Mouse (Mus musculus): ENCODE results near the gene Vps4a.

Vps4a gene

DNA sequence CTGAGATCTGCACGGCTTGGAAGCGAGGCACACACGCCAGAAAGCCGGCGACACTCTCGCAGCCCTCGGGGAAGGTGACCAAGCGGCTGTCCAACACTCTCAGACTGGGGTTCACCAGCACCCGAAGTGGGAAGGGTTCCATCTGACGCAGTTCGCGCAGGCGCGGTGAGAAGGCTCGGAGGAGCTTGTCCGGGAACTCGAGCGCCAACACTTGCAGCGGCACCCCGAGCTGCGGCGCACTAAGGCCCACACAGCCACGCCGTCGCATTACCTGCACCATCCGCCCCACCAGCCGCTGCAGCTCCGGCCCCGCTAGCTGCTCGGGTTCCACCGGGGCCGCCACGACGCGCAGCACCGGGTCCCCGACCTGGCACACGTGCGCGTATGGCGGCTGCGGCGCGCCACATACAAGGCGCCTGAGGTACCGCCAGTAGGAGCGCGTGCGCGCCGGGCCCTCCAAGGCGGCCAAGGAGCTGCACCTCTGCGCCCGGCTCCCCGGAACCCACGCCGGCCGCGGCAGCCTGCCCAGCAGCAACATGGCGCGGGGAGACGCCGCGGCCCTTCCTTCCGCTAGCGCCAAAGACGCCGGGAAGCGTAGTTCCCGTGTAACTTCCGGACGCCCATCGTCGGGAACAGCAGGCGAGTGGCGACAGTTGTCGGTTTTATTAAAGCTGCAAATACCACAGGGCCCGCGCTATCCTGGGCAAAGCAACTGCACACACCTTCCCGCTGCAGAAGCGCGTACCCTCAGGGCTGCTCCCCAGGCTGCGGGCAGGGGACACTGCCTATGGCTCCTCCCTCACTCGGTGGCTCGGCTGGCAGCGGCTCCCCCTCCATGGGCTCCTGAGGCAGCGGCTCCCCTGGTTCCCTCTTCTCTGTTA is 17.3 kb downstream of the Vps4a start, which contains the start of gene Pdf:
Gene Pdf (minus strand): TSS at position 554 of the 881 bp plus-strand sequence.
- peak; percentile 88 to 89 for DNase-seq (ENCODE audit: low spot score in 2 of 2)

DNA sequence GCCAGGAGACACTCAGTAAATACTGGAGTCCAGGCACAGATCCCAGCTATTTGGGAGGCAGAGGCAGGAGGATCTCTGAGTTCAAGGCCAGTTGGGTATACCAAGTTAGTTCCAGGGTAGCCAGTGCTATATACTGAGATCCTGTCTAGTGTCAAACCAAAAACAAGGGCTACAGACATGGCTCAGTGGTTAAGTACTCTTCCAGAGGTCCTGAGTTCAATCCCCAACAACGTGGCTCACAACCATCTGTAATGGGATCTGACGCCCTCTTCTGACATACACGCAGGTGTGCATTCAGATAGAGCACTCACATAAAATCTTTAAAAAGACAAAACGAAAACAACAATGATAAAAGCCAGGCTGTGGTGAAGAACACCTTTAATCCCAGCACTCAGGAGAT is 18.5 kb downstream of the Vps4a start:
- DNase-seq (ENCODE audit: low spot score in 2 of 2) = no peak

DNA sequence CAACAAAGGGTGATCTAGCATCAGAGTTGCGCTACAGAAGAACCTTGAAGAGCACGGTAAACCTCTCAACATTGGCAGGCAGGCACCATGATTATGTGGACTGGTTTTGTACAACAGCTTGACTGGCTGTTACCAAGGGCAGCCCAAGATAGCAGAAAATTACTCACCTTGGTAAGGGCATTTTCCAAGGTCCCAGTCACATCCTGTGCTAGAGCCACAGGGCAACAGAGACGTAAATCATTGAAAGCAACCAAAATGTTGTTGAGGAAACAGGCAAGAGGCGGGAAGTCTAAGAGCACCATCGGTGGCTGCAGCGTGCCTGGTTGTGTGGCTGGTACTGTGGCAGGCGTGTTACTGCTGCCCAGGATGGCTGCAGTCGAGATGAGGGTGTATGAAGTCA is 21.0 kb downstream of the Vps4a start:
- no peak for DNase-seq (ENCODE audit: low spot score in 2 of 2)

DNA sequence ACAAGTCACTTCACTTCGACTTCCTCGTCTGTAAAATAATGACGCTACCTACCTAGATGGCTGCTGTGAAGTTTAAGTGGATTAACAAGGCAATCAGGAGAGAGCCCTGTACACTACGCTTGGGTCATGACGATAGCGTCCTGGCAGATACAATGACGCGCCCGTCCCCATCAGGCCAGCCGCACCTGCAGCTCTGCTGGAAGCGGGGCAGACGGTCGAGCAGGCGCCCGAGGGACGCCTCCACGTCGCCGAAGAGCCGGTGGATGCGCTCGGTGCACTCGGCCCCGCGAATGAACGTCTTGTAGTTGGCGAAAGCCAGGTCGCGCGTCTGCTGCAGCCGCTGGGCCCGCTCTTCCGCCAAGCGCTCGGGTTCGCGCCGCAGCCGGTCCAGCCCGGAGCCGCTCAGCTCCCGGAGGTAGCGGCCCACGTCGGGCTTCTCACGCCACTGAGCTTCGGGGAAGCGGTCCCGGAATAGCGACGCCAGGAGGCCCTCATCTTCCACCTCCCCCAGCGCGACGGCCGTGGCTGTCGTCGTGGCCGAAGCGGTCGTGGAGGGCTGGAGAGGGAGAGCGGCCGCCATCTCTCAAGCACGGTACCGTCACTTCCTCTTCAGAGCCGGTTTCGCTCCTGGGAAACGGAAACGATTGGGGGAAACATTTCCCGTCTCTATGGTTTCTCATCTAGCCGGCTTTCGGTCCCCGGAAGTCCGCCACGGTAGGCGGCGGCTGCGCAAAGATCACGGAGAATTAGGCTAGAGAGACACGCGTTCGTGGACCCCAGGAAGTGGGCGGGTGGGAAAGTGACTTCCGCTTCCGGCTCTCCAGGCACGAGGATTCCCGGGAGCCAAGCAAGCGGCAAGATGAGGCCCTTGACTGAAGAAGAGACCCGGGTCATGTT is 25.3 kb downstream of the Vps4a start, which contains the start of the genes Cog8 and Nip7:
Gene Cog8 (minus strand): TSS at position 614 of the 897 bp plus-strand sequence.
Gene Nip7 (plus strand): TSS at position 802 of the 897 bp plus-strand sequence.
- peak; percentile 97 to 98 for DNase-seq (ENCODE audit: low spot score in 2 of 2)

DNA sequence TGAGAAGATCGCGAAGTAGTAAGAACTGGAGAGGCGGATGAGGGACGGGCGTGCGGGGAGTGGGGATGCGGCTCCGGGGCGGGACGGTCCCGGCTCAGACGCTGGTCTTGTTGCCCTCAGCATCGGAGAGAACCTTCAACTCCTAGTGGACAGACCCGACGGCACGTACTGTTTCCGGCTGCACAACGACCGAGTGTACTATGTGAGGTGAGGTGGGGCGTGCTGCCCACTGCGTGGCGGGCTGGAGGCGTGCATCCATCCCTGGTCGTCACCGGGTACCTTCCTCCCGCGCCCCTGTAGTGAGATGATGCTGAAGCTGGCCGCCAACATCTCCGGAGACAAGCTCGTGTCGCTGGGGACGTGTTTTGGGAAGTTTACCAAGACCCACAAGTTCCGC is 25.9 kb downstream of the Vps4a start:
- no peak for DNase-seq (ENCODE audit: low spot score in 2 of 2)

DNA sequence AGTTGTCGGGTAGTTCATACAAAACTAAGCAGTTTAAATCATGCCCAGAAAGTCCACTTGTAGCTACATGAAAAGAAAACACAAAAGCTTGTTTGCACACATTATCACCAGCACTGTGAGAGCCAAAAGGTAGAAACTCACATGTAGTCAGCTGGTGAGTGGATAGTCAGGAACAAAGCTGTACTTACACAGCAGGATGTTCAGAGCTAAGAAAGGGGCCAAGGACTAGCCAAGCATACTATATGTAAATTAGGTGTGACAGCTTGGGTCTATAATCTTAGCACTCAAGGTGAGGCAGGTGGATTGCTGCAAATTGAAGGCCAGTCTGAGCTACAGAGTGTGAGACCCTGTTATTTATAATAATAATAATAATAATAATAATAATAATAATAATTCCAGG is 31.6 kb downstream of the Vps4a start:
- no peak for DNase-seq (ENCODE audit: low spot score in 2 of 2)

DNA sequence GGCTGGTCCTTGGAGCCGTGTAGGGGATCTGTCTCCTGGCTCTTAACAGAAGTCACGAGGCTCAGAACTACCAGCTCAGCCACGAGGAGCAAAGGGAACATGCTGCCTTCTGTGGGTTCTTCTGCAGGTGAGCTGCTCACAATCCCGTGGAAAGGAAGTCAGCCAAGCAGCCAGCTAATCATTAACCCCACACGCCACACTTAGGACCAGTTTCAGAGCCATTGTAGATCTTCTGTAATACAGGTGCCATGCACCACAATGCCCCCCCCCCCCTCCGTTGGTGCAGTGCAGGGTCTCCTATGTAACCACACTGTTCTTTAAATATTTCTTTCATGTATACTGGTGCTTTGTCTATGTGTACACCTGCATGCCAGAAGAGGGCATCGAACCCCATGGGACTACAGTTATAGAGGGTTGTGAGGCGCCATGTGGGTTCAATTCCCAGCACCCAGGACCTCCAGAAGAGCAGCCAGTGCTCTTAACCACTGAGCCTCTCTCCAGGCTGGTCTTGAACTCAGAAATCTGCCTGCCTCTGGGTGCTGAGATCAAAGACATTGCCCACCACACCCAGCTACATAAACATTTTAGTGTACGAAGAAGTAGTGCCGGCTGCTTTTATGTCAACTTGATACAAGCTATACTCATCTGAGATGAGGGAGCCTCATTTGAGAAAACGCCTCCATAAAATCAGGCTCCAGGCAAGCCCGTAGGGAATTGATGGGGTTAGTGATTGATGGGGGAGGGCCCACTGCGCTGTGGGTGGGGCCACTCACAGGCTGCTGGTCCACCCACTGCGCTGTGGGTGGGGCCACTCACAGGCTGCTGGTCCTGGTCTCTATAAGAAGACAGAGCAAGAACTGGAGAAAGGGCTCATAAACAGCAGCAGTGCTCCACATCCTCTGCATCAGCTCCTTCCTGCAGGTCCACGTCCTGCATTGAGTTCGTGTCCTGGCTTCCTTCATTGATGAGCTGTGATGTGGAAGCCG is 34.8 kb downstream of the Vps4a start, which contains the start of gene Tmed6:
Gene Tmed6 (minus strand): TSS at position 134 of the 986 bp plus-strand sequence.
- DNase-seq (ENCODE audit: low spot score in 2 of 2) = no peak

DNA sequence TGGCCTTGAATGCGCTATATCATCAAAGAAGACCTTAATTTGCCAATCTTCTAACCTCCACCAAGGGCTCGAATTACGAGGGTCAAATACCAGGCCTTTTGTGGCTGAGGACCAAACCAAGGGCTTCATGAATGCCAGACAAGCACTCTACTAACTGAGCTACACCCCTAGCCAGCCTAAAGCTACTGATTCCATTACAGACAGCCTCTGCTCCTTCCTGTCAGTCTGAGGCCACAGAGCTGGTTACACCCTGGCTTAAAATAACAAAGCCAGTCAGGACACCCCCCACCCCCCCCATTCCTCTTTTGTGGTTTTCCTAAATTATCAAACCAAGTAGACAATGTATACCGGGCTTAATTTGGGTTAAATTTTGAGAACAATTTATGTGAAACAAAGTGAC is 42.7 kb downstream of the Vps4a start:
- DNase-seq (ENCODE audit: low spot score in 2 of 2) = no peak

DNA sequence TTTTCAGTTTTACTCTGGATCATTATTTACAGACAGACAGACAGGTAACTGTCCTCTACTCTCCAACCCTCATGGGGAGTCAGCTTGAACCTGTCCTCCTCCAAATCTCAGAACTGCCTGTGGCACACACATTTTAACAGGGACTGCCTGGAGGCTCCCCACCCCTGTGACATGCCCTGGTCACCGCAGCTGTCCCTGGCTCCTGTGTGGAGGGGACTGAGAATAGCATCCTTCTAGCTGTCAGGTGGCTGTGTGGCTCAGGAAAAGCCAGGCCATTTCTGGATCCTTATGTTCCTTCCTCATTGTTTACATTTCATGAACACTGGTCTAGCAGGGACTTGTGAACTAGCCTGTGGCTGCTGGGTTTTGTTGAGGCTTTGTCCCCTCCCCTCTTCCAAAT is 43.1 kb downstream of the Vps4a start:
- no peak for DNase-seq (ENCODE audit: low spot score in 2 of 2)

DNA sequence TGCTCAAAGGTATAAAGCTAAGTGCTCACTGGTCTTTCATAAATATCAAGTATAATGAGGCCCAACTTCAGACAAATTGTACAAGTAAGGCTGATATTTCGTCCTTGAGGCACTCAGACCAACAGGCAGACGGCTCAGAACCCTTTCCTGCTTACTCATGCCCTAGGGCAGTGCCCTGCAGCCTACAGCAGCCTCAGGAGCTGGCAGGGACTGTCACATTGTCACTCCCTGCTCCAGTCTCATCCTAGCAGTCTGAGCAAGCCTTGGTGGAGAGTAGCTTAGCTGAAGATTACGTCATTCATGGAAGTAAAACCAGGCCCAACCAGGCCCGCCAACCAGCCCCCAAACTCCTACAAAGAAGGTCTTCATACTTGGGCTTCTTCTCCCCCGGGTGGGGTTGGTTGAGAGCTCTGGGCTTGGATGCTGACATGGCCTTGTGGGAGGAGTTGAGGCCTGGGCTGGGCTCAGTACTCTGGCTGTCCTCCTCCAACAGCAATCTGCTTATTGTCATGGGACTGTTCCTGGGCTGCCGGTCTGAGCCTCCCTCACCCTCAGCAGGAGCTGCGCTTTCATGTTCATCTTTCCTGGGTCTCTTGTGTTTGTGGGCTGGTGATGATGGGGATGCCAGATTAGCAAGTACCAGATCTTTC is 45.3 kb downstream of the Vps4a start:
- no peak for DNase-seq (ENCODE audit: low spot score in 2 of 2)

DNA sequence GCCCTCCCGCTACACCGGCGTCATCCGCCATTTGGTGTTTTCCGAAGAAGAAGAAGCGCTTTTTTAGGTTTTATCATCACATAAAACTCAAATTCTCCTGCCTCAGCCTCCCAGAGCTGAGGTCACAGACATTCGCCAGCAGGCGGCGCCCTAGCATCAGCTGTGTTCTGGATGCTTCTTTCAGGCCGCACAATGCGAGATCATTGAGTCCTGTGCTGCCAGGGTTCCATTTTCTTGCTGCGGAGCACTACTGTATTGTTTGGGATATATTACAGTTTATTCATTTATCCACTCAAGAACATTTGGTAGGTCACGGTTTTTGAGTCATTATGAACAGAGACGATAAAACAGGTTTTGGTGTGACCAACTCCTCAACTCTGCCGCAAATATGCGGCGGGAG is 54.3 kb downstream of the Vps4a start:
- DNase-seq (ENCODE audit: low spot score in 2 of 2) = no peak

DNA sequence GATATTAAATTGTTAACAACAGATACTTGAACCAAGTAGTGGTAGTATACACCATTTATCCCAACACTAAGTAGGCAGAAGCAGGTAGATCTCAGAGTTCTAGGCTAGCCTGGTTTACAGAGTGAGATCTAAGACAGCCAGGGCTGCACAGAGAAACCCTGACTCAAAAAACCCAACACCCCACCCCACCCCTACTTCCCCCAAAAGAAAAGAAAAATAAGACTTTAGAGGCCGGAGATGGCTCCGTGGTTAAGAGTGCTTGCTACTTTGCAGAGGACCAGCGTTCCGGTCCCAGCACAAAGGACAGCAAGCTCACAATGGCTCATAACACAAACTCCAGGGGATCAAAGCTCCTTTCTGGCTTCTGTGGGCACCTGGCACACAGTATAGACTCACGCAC is 55.0 kb downstream of the Vps4a start:
- no peak for DNase-seq (ENCODE audit: low spot score in 2 of 2)

DNA sequence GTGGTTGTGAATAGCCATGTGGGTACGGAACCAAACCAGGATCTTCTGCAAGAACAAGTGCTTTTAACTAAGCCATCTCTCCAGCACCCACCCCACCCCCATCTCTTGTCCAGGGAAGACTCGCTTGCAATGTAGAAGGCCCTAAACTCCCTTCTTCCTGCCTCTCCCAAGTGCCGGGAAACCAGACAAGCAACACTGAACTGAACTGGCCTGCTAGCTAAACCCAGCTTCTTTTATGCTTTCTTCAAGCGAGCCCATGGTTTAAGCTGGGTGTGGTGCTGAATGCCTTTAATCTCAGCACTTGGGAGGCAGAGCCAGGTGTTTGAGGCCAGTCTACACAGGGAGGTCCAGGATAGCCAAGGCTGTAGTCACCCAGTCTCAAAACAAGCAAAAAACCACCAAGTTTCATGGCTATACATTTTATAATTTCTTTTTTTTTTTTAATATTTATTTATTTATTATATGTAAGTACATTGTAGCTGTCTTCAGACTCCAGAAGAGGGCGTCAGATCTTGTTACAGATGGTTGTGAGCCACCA is 57.6 kb downstream of the Vps4a start:
- DNase-seq (ENCODE audit: low spot score in 2 of 2) = no peak

DNA sequence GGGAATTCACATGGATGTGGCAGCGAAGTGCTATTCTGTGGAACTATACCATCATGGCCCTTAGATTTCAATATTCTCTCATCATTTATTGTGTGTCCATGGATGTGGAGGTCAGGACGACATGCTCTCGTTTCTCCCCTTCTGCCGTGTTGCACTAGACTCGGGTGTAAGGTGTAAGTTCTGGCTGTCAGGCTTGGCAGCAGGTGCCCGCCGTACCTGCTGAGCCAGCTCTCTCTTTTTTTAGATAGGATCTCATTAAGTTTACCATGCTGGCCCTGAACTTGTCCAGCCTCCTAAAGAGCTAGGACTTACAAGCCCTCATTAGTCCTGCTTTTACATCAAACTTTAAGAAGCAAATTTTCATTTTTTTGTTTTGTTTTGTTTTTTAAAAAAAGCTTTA is 59.5 kb downstream of the Vps4a start:
- no peak for DNase-seq (ENCODE audit: low spot score in 2 of 2)

Measured in frontal cortex, postnatal 36 days (tissue).